Mouse (Mus musculus): ENCODE measurements around the gene Mgp. TPM values are rescaled to one million over a fixed set of nuclear protein-coding genes. Genes with fewer than 3 reads are reported as not detected.

Gene Mgp
- 768 and 894 TPM in 2 replicates for polyA plus RNA-seq (2014; fragmentation: Nextera tagmentation; extraction: Ambion mirVana)

DNA sequence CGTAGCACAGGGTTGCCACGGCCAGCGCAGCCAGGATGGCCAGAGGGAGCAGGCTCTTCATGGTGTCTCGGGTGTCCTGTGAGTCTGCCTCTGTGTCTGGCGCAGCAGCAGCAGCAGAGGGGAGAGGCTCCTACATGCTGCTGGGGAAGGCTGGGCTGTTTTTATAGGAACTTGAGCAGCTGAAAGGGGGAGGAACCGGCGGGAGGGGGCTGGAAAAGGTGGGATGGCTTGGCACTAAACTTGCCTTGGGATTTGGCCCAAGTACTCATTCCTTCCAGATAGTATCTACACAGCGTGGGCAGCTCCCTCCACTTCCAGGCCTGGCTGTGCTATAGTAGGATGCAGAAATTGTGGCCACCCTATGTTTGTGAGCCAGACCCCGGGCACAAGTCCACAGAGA, at the start of gene Mgp:
Mgp (minus strand) TSS at position 154 of the 400 bp plus-strand sequence.
- no peak for TF ChIP-seq CTCF (IDR thresholded peaks at IDR 0.05; ENCODE audit: low read depth)
- Histone ChIP-seq H3K4me2 (peak within 1 kb of the TSS; percentile 63), H3K4me1 (ENCODE audit: insufficient read depth) (peaks cover 7% of the 10 kb centered on the region; the same call in 1 of the 2 replicates), H3K9ac (peak within 1 kb of the TSS; percentile 70), H3K27ac (ENCODE audit: low read depth) (peak within 1 kb of the TSS; percentile 91), H3K27me3 (ENCODE audit: insufficient read depth, low read length) (no peaks in the 10 kb centered on the region), H3K9me3 (ENCODE audit: low read depth, low read length) (no peaks in the 10 kb centered on the region), H3K36me3 (ENCODE audit: insufficient read depth) (peaks cover 12% of the 10 kb centered on the region; the same call in 1 of the 2 replicates), H3K4me3 (ENCODE audit: low read depth, low read length) (peak within 1 kb of the TSS; percentile 46)
- 28% methylated on average over 8 of the region's 9 CpGs for WGBS
- ATAC-seq (ENCODE audit: insufficient read depth), result peak; percentile 85
- peak; percentile 73 for DNase-seq

DNA sequence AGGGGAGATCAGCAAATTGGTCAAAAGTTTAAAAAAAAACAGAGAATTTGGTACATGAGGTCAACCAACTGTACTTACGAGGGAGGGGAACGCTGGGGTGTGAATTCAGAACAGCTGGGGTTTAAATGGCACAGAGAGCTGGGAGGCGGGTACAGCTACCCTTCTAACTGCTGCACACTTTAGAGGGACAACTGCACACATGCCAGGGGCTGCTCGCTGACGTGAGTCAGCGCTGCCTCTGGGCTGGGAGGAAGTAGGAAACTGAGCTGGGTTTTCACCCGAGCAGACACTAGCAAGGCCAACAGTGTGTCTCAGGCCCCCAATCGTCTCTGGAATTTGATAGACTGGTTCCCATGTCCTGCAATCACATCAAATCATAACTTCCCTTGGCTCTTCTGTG, 49.4 kb upstream of the Mgp start:
- no peak overlapping the region for H3K27ac ChIP-seq (ENCODE audit: low read depth)
- ATAC-seq (ENCODE audit: insufficient read depth), result no peak
- no peak overlapping the region for H3K4me2 ChIP-seq
- no peaks in the 10 kb centered on the region for H3K9me3 ChIP-seq (ENCODE audit: low read depth, low read length)
- no peaks in the 10 kb centered on the region for H3K27me3 ChIP-seq (ENCODE audit: insufficient read depth, low read length)
- H3K36me3 ChIP-seq (ENCODE audit: insufficient read depth), result no peaks in the 10 kb centered on the region
- no peak for DNase-seq
- 63% methylated on average over 8 of the region's 8 CpGs for WGBS
- no peaks in the 10 kb centered on the region for H3K4me1 ChIP-seq (ENCODE audit: insufficient read depth)
- H3K9ac ChIP-seq, result no peak overlapping the region
- H3K4me3 ChIP-seq (ENCODE audit: low read depth, low read length), result no peak overlapping the region
- TF ChIP-seq CTCF (IDR thresholded peaks at IDR 0.05; ENCODE audit: low read depth), result no peak

DNA sequence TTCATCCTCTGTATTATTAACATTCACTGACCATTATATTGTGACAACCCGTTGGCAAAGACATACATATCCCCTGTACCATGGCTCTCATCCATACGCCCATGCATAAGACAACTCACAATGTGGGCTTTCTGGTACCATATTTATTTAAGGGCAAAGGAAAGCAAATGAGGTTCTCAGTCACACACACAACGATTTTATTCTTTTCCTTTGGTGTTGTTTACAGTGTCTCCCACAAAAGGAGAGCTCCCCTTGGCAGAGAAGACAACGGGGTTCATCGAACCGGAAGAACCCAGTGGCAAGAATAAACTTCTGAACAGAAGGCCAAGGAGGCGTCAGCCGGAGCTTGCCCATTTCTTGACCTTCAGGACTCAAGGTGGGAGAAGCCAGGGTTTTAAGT, 47.9 kb upstream of the Mgp start, which contains the start of gene Pde6h:
Pde6h (plus strand) TSS at position 301 of the 400 bp plus-strand sequence.
- DNase-seq (no peak), ATAC-seq (ENCODE audit: insufficient read depth) (no peak)
- TF ChIP-seq CTCF (IDR thresholded peaks at IDR 0.05; ENCODE audit: low read depth), result no peak
- H3K36me3 ChIP-seq (ENCODE audit: insufficient read depth), result no peaks in the 10 kb centered on the region
- H3K4me3 ChIP-seq (ENCODE audit: low read depth, low read length), result no peak within 1 kb of the TSS
- no peak within 1 kb of the TSS for H3K4me2 ChIP-seq
- no peaks in the 10 kb centered on the region for H3K4me1 ChIP-seq (ENCODE audit: insufficient read depth)
- H3K27ac ChIP-seq (ENCODE audit: low read depth), result no peak within 1 kb of the TSS
- no peaks in the 10 kb centered on the region for H3K27me3 ChIP-seq (ENCODE audit: insufficient read depth, low read length)
- no peaks in the 10 kb centered on the region for H3K9me3 ChIP-seq (ENCODE audit: low read depth, low read length)
- WGBS, result 87% methylated on average over 8 of the region's 8 CpGs
- H3K9ac ChIP-seq, result no peak within 1 kb of the TSS

DNA sequence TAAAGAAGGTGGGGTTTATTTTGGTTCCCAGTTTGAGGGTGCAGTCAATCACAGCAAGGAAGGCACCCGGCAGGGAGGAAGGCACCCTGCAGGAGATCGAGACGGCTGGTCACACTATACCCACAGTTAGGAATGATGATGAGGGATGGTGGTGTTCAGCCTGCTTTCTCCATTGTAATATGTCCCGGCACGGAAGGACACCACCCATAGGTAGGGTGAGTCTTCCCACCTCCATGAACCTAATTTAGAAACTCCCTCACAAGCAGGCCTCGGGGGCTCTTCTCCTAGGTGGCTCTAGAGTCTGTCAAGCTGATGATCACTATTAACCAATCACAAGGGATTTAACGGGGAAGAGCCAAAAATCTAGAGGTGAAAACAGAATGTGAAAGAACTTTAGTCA, 47.2 kb upstream of the Mgp start:
- Histone ChIP-seq H3K9ac (no peak overlapping the region), H3K27me3 (ENCODE audit: insufficient read depth, low read length) (no peaks in the 10 kb centered on the region), H3K27ac (ENCODE audit: low read depth) (no peak overlapping the region), H3K36me3 (ENCODE audit: insufficient read depth) (no peaks in the 10 kb centered on the region), H3K4me1 (ENCODE audit: insufficient read depth) (no peaks in the 10 kb centered on the region), H3K9me3 (ENCODE audit: low read depth, low read length) (no peaks in the 10 kb centered on the region), H3K4me2 (no peak overlapping the region), H3K4me3 (ENCODE audit: low read depth, low read length) (no peak overlapping the region)
- ATAC-seq (ENCODE audit: insufficient read depth), result no peak
- no peak for DNase-seq
- 86% methylated on average over 7 of the region's 7 CpGs for WGBS
- no peak for TF ChIP-seq CTCF (IDR thresholded peaks at IDR 0.05; ENCODE audit: low read depth)

DNA sequence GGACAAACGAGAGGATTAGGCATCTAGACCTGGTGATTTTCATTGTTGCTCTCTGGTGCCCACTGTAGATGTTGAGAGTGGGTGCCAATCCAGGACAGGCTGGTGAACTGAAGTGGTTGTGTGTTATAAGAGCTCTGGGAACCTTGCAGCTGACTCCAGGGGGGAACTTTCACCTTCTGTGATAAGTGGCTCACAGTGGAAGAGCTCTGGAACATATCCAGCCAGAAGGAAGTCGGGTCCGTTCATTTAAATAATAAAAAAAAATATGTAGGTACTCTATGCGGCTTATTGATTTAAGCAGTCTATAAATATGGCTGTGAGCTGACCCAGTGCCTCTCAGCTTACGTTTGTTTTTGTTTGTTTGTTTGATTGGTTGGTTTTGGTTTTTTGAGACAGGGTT, 46.5 kb upstream of the Mgp start, which contains the start of gene Erp27:
Erp27 (minus strand) TSS at position 101 of the 400 bp plus-strand sequence.
- WGBS, result 69% methylated on average over 5 of the region's 5 CpGs
- no peak for DNase-seq

DNA sequence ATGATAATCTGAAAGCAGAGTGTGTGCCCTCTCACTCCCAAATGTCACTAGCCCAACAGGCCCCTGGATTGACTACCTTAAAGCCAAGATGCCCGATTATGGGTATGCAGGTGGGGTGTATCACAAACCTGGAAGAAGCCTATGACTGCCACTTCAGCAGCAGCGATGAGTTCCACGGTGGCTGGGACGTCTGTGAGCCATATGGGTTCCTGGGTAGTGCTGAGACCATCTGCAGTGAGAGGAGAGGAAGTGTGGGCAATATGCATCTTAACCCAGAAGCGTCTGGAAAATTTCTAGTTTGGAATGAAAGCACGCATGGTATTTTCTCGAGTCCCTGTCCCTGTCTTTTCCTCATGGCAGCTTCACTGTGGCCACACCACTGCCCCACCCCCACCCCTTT, 46.0 kb upstream of the Mgp start:
- Histone ChIP-seq H3K4me3 (ENCODE audit: low read depth, low read length) (no peak overlapping the region), H3K4me2 (no peak overlapping the region), H3K9me3 (ENCODE audit: low read depth, low read length) (no peaks in the 10 kb centered on the region), H3K27me3 (ENCODE audit: insufficient read depth, low read length) (no peaks in the 10 kb centered on the region), H3K4me1 (ENCODE audit: insufficient read depth) (no peaks in the 10 kb centered on the region), H3K27ac (ENCODE audit: low read depth) (no peak overlapping the region), H3K9ac (no peak overlapping the region), H3K36me3 (ENCODE audit: insufficient read depth) (no peaks in the 10 kb centered on the region)
- no peak for TF ChIP-seq CTCF (IDR thresholded peaks at IDR 0.05; ENCODE audit: low read depth)
- DNase-seq (no peak), ATAC-seq (ENCODE audit: insufficient read depth) (no peak)
- 66% methylated on average over 7 of the region's 7 CpGs for WGBS

More for the DNA sequence above, 46.5 kb upstream of the Mgp start, which contains the start of gene Erp27:
- H3K4me1 ChIP-seq (ENCODE audit: insufficient read depth), result no peaks in the 10 kb centered on the region
- no peak for TF ChIP-seq CTCF (IDR thresholded peaks at IDR 0.05; ENCODE audit: low read depth)
- H3K36me3 ChIP-seq (ENCODE audit: insufficient read depth), result no peaks in the 10 kb centered on the region
- no peaks in the 10 kb centered on the region for H3K27me3 ChIP-seq (ENCODE audit: insufficient read depth, low read length)
- no peak within 1 kb of the TSS for H3K27ac ChIP-seq (ENCODE audit: low read depth)
- H3K4me2 ChIP-seq, result no peak within 1 kb of the TSS
- no peak for ATAC-seq (ENCODE audit: insufficient read depth)
- H3K9me3 ChIP-seq (ENCODE audit: low read depth, low read length), result no peaks in the 10 kb centered on the region
- no peak within 1 kb of the TSS for H3K9ac ChIP-seq
- no peak within 1 kb of the TSS for H3K4me3 ChIP-seq (ENCODE audit: low read depth, low read length)

DNA sequence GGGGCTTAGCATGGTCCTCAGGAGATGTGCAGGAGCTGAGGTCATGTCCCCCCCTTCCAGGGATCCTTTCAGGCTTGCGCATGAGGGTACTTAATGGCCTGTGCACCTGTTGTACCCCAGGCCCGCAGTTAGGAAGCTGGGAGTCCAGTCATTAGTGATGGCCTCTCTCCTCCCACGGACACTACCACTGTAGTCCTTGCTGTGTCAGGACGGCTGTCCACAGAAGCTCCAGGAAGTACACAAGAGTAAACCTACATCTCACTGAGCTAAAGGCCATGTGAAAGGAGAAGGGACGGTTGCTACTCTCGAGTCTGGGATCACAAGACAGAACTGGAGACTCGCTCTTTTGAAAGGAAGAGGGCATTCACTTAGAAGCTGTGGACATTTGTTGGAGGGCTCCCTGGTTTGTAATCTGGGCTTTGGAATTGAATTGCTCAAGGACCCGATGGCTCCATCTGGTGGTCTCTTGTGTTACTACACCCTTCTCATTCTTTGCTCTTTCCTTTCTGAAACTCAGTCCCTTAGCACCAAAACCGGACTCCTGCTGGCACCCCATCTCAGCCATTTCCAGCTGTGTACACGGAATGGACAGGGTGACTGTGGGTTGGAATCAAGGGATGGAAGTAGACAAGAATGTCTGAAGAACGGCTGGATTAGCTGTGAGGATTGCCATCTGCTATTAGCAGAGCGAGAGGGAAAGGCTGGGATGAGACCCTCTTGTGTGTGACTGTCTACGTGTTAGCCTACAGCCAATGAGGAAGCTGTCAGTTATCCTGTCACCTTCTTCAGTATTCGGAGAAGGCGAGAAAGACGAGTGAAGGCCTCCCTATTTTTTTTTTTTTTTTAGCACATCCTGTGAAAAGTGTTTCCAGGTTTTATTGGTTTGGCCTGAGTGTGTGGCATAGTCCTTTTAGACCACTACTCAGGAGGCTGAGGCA, 45.0 kb upstream of the Mgp start:
- H3K4me2 ChIP-seq, result no peak overlapping the region
- peak; percentile 95 for DNase-seq
- no peaks in the 10 kb centered on the region for H3K27me3 ChIP-seq (ENCODE audit: insufficient read depth, low read length)
- WGBS, result 34% methylated on average over 16 of the region's 16 CpGs
- H3K9me3 ChIP-seq (ENCODE audit: low read depth, low read length), result no peaks in the 10 kb centered on the region
- peak; percentile 46 for ATAC-seq (ENCODE audit: insufficient read depth)
- no peak overlapping the region for H3K9ac ChIP-seq
- H3K36me3 ChIP-seq (ENCODE audit: insufficient read depth), result no peaks in the 10 kb centered on the region
- no peaks in the 10 kb centered on the region for H3K4me1 ChIP-seq (ENCODE audit: insufficient read depth)
- H3K4me3 ChIP-seq (ENCODE audit: low read depth, low read length), result no peak overlapping the region
- no peak overlapping the region for H3K27ac ChIP-seq (ENCODE audit: low read depth)
- TF ChIP-seq CTCF (IDR thresholded peaks at IDR 0.05; ENCODE audit: low read depth), result peak; percentile 92

Data from lung, embryonic 14.5 days (tissue).